Mouse (Mus musculus): ENCODE results near the gene Ube2g2.

Gene Ube2g2

DNA sequence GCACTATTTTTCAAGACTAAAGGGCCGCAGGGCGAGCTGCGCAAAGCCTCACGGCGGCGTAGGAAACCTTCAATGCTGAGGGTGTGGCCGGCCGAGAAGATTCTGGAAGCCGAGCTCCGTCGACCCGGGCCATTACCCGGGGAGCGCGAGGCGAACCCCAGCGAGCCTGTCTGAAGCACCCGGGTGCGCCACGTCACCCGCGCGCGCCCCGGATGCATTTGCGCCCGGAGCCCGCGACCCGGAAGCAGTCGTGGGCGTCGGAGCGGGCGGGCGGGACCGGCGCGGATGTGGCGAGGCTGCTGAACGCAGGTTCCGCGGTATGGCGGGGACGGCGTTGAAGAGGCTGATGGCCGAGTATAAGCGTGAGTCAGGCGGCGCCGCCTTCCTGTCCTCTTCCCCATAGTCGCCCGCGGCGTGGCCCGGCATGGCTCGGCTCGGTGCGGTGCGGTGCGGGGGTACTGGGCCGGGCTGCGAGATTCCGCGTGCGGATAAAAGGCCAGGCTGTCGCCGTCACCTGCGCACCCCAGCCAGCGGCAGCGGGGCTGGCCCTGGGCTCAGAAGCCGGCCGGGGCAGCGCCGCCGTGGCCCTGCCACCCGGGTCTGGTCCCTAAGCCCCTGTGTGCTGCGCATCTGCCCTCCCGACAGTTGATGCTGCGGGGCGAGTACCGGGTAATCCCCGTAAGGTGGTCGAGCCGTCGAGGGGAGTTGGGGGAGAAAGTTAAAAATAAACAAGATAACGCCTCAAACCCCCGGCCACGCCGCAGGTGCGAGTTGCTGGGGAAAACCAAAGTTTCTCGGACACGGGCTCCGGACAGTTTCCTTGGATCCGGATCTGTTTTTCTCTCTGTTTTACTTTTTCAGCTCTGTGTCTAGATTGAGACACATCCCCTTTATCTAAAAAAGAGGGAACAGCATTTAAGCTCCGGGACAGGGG, at the start of gene Ube2g2:
Gene Ube2g2, plus strand, starts transcription at position 221 of the 934 bp plus-strand sequence.
- peak; percentile 57 for DNase-seq (ENCODE audit: low read depth, low spot score)

DNA sequence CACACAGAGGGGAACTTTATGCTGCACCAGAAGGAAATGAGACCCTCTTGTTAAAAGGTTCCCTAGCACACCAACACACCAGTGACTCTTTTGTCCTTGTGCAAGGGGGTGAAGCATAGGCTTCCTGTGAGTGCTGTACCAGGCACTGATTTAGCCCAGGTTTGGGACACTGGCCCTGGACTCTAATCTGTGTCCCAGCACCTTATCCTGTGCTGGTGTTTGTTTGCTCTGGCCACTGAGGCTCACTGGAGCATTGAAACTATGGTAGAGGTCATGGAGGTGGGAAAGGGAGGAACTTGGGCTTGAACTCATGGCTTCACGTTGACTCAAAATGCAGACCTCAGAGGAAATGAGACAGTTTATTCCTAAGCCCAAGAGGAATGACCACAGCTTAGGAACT, 48.9 kb upstream of the Ube2g2 start:
- no peak for DNase-seq (ENCODE audit: low read depth, low spot score)

DNA sequence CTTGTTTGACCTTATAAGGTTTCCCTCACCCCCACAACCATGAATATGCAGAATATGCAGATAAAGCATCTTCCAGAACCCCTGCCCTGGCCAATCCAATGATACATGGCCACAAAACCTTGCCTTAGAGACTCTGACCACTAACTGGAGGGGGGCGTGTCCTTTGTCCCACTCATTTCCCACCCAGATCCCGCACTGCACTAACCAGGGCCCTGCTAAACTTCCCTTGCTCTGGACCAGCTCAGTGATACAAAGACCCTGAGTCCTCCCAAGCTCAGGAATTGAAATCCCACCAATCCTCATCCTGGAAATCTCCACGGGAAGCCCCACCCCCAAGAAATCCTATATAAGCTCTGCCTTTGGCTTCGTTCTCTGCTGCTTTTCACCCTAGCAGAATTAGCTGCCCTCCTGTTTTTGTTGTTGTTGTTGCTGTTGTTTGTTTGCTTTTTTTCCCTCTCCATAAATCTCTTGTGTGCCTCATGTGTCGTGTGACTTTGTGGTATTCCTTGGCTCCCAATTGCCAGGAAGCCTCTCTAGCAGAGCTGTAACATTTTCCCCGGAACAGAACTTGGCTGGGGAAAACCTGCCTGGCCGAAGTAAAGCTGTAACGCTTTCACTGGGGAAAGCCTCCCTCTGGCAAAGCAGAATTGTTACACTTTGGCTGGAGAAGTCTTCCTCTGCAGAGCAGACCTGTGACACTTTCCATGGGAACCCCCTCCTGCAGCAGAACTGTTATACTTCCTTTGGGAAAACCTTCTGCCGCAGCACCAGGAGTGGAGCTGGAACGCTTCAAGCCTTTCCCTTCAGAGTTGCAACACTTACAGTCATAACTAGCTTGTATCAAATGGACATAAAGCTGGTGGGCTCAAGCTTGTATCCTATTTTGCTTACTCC, 41.8 kb upstream of the Ube2g2 start:
- no peak for DNase-seq (ENCODE audit: low read depth, low spot score)

DNA sequence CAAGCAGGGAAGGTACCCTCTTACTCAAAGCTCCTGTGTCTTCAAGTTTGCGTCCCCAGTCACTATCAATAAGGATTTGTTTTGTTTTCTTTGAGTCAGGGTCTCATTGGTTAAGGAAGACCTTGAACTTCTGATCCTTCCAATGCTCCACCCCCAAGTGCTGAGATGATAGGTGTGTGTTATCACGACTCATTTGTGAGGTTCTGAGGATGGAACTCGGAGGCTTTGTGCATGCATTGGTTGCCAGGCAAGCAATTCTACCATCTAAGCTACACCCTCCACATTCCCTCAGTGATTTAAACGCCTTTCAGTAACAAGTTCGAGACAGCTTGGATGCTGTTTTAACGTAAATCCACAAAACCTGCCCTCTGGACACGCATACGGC, 41.1 kb upstream of the Ube2g2 start:
- DNase-seq (ENCODE audit: low read depth, low spot score) = no peak

DNA sequence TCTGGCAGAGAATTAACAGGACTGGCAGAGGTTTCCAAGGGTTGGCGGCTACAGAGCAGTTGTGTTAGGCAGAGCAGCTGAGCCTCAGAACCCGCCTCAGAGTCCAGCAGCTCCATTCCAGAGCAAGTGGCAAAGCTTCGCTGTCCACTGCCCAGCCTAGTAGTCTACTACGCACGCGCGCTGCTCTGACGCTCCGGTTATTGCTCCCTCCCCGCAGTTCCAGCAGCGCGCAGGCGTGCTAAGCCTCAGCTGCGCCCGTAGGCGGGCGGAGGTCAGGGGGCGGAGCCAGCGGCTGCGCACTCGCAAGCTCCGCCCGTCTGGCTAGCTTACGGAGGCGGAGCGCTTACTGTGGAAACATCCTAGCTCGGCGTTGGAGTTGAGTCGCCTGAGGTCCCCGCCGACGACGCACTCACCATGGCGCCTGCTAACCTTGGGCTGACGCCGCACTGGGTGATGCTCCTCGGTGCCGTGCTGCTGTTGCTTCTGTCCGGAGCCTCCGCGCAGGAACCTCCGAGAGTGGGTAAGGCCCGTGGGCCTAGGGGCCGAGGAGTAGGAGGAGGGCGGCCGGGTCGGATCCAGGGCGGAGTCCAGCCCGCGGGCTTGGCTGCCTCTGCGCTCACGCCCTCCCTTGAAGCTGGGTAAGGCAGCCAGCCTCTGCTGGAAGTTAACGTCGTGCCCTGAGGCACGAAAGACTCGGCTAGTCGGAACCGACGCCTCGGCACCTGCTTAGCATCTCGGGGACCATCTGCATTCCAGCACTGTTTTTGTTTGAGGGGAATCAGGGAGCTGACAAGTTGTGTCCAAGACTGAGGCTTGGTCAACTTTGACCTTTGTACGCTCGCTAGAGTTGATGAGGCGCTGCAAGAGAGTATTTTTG, 40.4 kb upstream of the Ube2g2 start, which contains the start of gene Pttg1ip:
Gene Pttg1ip, plus strand, starts transcription at position 313 of the 877 bp plus-strand sequence.
- DNase-seq (ENCODE audit: low read depth, low spot score) = peak; percentile 96

DNA sequence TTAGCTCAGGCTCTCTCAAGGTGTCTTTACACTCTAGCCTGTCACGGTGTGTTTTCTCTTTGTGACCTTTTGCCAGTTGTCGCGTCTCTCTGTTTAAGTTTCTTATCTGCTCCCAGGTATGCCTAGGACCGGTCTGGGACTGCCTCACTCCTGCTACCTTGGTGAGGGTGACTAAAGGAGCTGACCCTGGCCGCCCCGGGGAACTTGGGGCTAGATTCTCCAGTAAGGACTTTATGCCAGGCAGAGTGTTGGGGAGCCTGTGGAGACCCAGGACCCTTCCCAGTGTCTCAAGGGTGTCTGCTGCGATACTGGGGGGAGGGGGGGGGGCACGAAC, 39.8 kb upstream of the Ube2g2 start:
- DNase-seq (ENCODE audit: low read depth, low spot score) = no peak

DNA sequence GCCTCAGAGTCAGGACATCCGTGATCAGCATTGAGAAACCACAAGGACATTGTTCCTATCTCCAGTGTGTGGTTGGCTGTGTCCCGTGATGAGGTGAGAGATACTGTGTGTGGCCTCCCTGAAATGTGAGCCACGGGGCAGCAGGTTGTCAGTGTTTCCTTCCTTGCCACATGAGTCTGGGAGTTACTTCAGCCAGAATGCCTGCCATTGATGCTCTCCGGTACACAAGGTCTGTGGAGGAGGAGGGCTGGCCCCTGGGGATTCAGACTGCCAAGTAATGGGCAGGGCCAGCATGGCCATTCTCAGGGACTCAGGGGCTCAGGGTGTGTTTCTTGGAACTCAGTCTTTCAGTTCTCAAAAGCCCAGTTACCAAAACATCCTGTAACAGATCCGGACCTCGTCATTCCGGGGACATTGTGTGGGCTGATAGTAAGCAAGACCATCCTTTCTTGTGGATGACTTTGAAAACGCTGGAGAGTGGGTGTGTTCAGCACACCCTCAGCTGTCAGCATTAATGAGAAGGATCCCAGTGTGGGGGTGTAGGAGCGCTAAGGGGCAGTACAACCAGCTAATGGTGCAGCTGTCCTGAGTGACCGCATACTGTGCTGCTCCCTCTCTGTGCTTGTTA, 38.2 kb upstream of the Ube2g2 start:
- no peak for DNase-seq (ENCODE audit: low read depth, low spot score)

DNA sequence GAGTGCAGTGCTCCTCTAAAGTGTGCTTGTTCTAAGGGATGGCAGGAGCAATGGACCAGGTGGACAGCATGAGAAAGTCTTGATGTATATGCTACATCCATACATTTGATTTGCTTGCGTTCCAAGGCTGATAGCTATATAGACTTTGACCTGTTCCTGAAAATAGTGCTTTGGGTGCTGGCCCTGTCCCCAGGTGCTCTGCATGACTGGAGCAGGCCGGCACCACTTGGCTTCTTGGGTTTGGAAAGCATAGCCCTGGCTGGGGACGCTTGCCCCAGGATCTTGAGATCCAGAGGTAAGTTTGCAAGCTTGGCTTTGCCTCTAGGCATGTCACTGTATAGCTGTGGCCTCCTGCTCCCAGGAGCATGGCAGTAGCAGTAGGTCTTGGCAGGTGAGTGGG, 35.4 kb upstream of the Ube2g2 start:
- no peak for DNase-seq (ENCODE audit: low read depth, low spot score)

DNA sequence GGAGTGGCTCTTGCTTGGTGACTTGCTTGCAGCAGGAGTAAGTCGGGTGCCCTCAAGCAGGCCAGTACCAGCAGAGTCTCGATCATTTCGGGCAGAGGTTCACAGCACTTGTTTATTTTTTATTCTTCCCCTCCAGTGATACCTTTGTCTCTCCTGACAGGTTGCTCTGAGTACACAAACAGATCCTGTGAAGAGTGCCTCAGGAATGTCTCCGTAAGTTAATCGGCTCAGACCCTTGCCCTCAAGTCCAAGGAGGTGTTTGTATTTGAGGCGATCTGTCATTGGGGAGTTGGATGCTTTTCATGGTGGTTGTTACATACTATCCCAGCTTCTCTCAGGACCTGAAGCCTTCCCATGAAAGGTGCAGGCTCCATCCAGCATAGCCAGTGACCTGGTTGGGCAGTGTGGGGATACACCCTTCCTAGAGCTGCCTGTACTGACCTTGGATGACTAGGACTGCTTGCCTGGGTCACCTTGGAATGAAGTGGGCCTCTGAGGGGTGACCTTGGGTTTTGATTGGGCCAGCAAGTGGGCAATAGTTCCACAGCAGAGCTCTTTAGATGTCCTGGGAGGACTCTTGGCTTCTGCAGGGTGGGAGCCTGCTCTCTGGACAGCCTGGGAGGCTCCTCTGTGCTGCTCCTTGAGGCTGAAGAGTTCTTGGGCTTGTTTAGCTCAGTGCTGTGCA, 34.8 kb upstream of the Ube2g2 start:
- DNase-seq (ENCODE audit: low read depth, low spot score) = no peak

DNA sequence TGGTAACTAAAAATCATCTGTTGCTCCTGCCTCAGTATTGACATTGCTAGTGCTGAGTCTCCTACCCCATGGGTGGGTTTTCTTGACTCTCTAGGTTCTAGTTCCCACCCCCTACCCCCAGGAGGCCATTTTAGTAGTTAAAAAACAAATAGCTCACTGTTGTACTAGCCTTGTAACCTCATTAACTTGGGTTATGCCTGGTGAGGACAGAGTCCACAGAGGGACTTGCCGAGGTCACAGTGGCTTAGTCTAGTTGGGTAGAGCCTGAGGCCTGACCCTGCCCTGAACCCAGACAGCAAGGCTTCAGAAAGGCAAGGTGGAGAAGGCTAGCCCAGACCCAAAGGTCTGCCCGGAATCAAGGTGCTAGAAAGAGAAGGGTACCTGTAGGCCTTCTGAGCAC, 34.0 kb upstream of the Ube2g2 start:
- DNase-seq (ENCODE audit: low read depth, low spot score) = no peak

DNA sequence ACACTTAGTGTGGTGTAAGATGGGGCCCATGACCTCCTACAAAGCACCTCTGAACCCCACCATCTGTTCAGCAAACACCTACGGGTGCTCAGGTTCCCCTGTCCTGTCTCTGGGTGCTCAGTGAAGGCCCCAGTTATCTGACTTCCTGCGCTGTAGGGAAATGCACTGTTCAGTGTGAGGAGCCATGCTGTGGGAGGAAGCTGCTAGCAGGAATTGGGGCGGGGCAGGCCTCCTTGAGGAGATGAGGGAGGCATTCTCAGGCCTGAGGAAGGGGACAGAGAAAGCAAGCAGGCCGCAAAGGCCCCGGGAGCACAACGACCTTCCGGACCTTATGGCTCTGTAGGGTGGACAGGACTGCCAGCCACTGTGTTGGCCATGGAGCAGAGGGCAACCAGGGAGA, 33.0 kb upstream of the Ube2g2 start:
- no peak for DNase-seq (ENCODE audit: low read depth, low spot score)

DNA sequence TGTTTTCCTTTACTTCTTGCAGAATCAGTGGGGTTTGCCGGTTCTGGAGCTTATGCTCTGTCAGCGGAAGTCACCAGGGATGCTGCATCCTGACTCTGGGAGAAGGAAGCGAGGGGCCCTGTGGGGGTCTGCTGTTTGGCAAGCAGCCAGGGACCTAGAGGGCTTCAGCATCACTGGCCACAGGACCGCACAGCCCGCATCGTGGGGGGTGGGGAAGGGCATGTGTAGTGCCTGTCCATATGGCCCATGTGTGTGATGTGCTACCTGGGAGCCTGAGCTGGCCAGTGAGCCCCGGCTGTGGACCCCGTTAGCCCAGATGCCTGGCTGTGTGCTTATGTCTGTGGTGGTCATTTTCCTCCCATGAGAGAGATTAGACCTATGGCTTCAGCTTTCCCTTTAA, 32.3 kb upstream of the Ube2g2 start:
- DNase-seq (ENCODE audit: low read depth, low spot score) = no peak

DNA sequence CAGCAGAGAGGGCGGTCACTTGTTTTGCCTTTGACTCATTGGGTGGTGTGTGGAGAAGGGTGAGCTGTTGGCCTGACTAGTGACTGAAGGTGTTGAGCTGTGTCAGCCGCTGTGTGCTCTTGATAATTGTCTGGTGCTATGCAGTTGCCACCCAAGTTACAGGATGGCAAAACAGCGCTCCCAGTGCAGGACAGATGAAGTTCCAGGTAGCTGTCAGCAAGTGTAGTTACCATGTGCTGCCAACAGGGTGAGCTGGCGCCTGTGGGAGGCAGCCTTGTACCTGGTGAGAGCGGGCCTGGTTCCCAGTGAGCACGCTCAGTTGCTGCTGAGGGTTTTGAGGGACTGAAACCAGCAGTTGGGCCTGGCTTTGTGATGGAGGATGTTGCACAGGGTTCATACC, 31.3 kb upstream of the Ube2g2 start:
- peak; percentile 34 for DNase-seq (ENCODE audit: low read depth, low spot score)

DNA sequence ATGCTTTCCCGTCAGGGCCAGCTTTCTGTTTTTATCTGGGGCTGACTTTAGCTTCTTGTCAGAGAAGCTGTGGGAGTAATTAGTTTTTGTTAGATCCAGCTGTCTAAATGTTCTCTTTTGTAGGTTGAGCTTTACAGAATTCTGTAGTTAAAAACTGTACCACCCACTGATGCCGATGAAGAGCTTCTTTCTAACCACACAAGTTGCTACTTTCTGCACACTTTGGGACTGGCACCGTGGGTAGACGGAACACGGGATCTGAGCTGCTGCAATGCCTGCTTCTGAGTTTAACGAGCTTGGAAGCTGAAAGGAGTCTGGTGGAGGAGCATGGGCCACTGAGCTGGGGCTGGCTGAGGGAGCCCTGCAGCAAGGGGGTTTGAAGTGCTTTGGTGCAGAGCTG, 30.5 kb upstream of the Ube2g2 start:
- peak; percentile 93 for DNase-seq (ENCODE audit: low read depth, low spot score)

DNA sequence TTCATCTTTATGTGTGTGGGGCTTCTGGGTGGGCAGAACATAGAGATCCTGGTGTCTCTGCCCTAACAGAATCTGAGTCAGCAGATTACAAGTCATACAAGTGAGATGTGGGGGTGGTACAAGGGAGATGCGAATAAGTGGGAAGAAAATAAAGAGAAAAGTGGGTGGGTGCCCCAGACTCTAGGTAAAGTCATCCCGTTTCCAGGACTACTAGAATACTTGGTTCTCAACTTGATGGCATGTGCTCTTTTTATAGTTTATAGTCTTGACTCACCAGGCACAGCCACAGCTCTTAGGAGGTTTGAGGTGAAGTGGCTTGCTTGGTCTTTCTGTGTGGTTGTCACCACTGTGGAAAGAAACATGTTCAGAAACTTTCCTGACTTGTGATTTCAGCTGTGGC, 26.0 kb upstream of the Ube2g2 start:
- DNase-seq (ENCODE audit: low read depth, low spot score) = peak; percentile 63

DNA sequence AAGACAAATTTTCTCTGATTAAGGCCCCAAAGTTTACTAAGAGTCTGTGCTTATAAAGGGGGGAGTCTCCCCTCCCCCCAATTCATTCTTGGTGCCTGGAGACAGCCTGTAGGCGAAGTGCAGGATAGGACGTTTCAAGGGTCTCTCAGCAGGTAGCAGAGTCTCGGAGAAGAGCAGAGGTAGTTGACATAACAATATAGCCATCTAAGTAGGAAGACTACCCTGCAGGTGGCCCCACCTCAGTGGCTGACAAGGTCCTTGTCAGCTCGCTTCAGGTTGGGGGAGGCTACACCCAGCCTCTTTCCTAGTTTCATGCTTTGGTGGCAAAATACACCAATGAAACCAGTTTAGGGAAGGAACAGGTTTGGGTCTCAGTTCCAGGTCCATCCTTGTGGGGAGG, 19.1 kb upstream of the Ube2g2 start:
- no peak for DNase-seq (ENCODE audit: low read depth, low spot score)

DNA sequence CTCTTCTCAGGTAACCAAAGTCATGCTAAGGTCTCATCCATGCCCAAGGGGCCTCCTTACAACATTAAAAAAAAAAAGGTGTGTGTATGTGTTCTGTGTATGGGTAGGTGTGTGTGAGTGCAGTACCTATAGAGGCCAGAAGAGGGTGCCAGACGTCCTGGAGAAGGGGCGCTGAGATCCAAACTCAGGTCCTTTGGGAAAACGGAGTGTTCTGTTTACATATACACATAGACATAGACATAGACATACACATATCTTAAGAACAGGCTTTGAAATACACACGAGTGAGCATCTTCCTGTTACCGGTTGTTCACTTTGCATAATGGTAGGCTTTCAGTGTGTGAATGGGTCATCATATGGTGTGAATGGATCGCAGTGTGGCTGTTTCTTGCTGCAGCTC, 18.0 kb upstream of the Ube2g2 start:
- DNase-seq (ENCODE audit: low read depth, low spot score) = no peak

DNA sequence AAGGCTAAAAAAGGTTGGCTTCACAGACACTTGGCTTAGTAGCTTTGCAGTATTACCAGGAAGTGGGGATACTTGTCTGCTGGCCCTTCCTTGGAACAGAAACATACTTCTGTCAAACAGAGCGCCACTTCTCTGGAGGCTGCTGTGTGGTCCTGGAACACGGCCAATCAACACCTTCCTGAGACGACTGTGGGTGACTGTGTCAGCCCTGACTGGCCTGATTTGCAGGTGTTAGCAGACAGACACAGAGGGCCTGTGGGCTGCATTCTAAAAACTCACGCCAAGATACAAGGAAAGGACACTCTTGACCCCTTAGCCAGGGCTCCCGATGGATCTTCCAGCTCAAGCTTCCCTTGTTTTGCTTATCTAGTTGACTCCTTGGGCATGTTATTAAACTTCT, 17.1 kb upstream of the Ube2g2 start:
- DNase-seq (ENCODE audit: low read depth, low spot score) = no peak

DNA sequence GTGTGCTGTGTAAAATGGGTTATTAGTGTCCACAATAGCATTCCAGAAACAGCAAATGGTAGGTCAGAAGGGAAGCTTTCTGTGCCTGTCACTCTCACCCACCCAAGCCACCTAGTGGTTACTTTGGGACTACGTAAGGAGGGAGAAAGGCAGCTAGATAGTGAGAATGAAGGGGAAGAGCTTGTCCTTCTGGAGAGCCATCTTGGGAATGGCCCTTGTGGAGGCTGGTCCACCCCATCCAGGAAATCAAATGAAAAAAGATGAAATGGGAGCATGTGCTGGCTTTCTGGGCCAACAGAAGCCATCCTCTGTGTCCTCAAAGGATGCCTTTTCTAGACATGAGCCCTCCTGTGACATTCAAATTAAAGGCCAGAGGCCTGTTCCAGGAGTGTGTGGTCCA, 16.7 kb upstream of the Ube2g2 start:
- DNase-seq (ENCODE audit: low read depth, low spot score) = no peak

Data from telencephalon, adult 2 months (tissue).